Mouse (Mus musculus): Measurements from ENCODE around the gene Dnajc14.
"Not testable (repeated sequence)": the region's sequence is repeated elsewhere in the genome, so short reads cannot be mapped to it uniquely, and the experiment has no call there.

The Dnajc14 gene

DNA sequence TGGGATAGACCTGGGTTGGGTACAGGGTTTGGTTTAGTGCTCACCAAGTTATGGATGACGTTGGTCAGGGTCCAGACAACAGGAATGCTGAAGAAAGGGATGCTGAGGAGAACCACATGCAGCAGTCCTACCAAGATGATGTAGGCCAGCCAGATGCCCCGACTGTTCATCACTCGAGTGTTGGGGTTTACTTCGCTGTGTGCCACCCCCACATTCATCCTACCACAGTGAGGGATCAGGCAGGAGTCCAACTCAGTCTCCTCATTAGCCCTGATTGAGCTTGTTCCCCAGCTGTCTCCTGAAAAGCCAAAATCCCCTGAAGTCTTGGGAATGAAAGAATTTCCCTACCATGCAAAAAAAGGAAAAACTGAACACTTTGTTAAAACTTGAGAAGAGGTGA, 16.4 kb downstream of the Dnajc14 start:
- DNase-seq (ENCODE audit: low read depth in 1 of 2, low spot score in 2 of 2), result no peak

DNA sequence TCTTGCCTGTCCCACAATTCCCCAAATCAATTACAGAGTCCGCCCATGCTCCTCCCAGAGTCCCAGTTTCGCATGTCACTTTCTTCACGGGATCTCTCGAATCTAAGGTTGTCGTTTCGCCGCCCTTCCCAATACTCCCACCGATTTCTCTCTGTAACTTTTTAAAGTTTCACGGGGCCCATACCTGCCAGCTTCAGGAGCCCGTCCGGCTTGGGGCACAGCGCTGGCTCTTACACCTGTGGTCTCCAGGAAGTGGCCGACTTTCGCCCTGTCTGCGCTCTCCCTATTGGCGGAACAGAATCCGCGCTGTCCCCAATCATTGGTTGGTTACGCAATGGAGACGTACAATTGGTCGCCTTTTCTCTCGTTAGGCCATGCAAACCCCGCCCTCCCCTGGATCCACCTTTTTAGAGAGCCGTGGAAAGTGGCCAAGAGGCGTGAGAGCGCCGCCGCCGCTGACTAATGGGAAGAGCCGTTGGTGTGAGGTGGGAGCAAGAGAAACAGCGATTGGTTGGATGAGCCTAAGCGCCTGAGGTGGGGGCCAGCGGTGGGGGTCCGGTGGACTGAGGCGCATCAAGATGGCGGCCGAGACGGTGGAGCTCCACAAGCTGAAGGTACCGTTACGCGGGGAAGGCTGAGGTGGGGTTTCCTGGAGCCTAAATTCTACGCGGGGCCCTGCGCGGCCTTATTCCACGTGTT, 17.6 kb downstream of the Dnajc14 start, which contains the start of gene Ormdl2:
Gene Ormdl2, minus strand, starts transcription at position 288 of the 699 bp plus-strand sequence.
- peak; percentile 97 to 99 for DNase-seq (ENCODE audit: low read depth in 1 of 2, low spot score in 2 of 2)

- no peak for DNase-seq (ENCODE audit: low read depth in 1 of 2, low spot score in 2 of 2)
These were observed 18.3 kb downstream of the Dnajc14 start for GRCm38 (mm10) chr10:128822135-128822534.

GRCm38 (mm10) chr10:128823087-128823486, 19.2 kb downstream of the Dnajc14 start:
- DNase-seq (ENCODE audit: low read depth in 1 of 2, low spot score in 2 of 2), result not testable (repeated sequence)

DNA sequence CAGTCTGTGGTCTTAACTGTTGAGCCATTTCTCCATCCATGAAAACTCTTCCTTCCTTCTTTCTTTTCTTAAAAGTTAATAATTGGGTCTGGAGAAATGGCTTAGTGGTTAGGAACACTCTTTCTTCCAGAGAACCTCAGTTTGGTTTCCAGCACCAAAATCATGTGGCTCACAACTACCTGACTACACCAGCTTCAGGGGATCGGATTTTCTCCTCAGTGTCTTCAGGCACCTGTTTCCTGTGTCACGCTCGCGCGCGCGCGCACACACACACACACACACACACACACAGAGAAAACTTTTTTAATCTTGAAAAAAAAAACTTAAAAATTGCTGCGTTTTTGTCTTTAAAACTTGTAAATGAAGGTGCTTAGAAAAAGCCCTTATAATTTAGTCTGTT, 20.0 kb downstream of the Dnajc14 start:
- no peak for DNase-seq (ENCODE audit: low read depth in 1 of 2, low spot score in 2 of 2)

GRCm38 (mm10) chr10:128837400-128837799, 33.5 kb downstream of the Dnajc14 start:
- no peak for DNase-seq (ENCODE audit: low read depth in 1 of 2, low spot score in 2 of 2)

- DNase-seq (ENCODE audit: low read depth in 1 of 2, low spot score in 2 of 2), result no peak
These were observed 35.6 kb downstream of the Dnajc14 start for GRCm38 (mm10) chr10:128839434-128839833.

- DNase-seq (ENCODE audit: low read depth in 1 of 2, low spot score in 2 of 2), result no peak
These were observed 36.8 kb downstream of the Dnajc14 start for GRCm38 (mm10) chr10:128840612-128841011.

GRCm38 (mm10) chr10:128843260-128843659, 39.4 kb downstream of the Dnajc14 start:
- no peak for DNase-seq (ENCODE audit: low read depth in 1 of 2, low spot score in 2 of 2)

- DNase-seq (ENCODE audit: low read depth in 1 of 2, low spot score in 2 of 2), result no peak
These were observed 41.7 kb downstream of the Dnajc14 start for GRCm38 (mm10) chr10:128845516-128845915.

GRCm38 (mm10) chr10:128846664-128847063, 42.8 kb downstream of the Dnajc14 start:
- no peak for DNase-seq (ENCODE audit: low read depth in 1 of 2, low spot score in 2 of 2)

DNA sequence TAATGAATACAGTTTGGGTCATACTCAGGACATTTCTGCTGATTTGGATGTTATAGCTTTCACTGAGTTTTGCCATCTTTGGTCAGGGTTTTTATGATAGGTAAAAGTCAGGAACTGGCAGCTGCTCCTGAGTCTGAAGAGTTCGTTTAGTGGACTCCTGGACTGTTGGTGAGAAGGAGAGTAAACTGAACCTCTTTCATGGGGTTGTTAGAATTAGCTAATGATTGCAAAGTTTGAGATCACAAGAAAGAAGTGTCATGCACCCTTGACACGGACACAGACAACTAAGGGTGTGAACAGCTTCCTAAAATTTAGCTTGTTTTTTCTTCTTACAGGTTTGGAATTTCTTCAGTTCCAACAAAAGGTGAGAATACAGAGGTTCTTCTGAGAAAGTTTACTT, 44.6 kb downstream of the Dnajc14 start:
- DNase-seq (ENCODE audit: low read depth in 1 of 2, low spot score in 2 of 2), result no peak

GRCm38 (mm10) chr10:128850339-128850738, 46.5 kb downstream of the Dnajc14 start:
- no peak for DNase-seq (ENCODE audit: low read depth in 1 of 2, low spot score in 2 of 2)

- DNase-seq (ENCODE audit: low read depth in 1 of 2, low spot score in 2 of 2), result no peak
These were observed 57.3 kb downstream of the Dnajc14 start for GRCm38 (mm10) chr10:128861176-128861575.

DNA sequence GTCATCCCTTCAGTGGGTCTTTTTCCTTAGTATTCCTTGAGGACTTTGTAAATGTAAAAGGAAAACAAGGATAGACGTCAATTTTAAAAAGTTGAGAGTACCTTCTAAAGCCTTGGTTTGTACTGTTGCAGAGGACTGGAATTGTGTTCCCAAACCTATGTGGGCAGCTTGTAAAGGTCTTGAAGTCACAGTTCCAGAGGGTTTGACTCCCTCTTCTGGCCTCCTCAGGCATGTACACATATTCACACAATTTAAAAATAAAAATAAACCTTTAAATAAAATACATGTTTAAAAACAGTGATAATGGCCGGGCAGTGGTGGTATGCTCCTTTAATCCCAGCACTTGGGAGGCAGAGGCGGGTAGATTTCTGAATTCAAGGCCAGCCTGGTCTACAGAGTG, 62.2 kb downstream of the Dnajc14 start:
- DNase-seq (ENCODE audit: low read depth in 1 of 2, low spot score in 2 of 2), result no peak

GRCm38 (mm10) chr10:128866518-128866917, 62.7 kb downstream of the Dnajc14 start:
- DNase-seq (ENCODE audit: low read depth in 1 of 2, low spot score in 2 of 2), result no peak
